Mouse (Mus musculus) heart, postnatal 14 days (tissue): Measurements from ENCODE around the gene Fhl3. TPM values are rescaled to one million over a fixed set of nuclear protein-coding genes. Genes with fewer than 3 reads are reported as not detected.

ENCODE experiments used
- DNase-seq, 2 experiments: peaks; one replicate each; pipeline ENCODE4 v3.0.0; 2021 to 2022
- intact Hi-C: fragments of 180-260 bp; cut with DNase I; formaldehyde crosslinking; loops from one replicate; pipeline ENCODE4 v1.15.1; 2025
- total RNA-seq, 2 experiments: library from RNA; stranded (reverse); gene quantifications; 2 replicates each; pipeline ENCODE4 v1.2.3; 2021

The Fhl3 gene
- total RNA-seq, 2 experiments from 2014 or later = 13.0 to 13.9 TPM

GRCm38 (mm10) chr4:124675037-124675436 lies 25.5 kb upstream of the Fhl3 start:
- intact Hi-C loops = loop anchor here (2.0 to 5.0 kb wide), 3 partner anchors 446 to 733 kb away; no protein-coding TSS in a partner anchor
- peak; percentile 71 to 76 for DNase-seq

GRCm38 (mm10) chr4:124675958-124676357 lies 24.5 kb upstream of the Fhl3 start:
- intact Hi-C loops = loop anchor here (2.0 to 5.0 kb wide), 3 partner anchors 447 to 734 kb away; no protein-coding TSS in a partner anchor
- no peak for DNase-seq

GRCm38 (mm10) chr4:124682270-124682669 lies 18.2 kb upstream of the Fhl3 start:
- no peak for DNase-seq
- intact Hi-C loops = loop anchor here (2.0 kb wide), 1 partner anchor 29 kb away; no protein-coding TSS in a partner anchor

- intact Hi-C loops = loop anchor here (2.0 kb wide), 1 partner anchor 27 kb away; no protein-coding TSS in a partner anchor
- DNase-seq = no peak
Measured at GRCm38 (mm10) chr4:124683474-124683873, 17.0 kb upstream of the Fhl3 start.

- no peak for DNase-seq
- intact Hi-C loops = no loop called here
Measured at GRCm38 (mm10) chr4:124685004-124685403, 15.5 kb upstream of the Fhl3 start.

- intact Hi-C loops = no loop called here
- DNase-seq = no peak
Measured at GRCm38 (mm10) chr4:124685453-124685852, 15.0 kb upstream of the Fhl3 start.

- intact Hi-C loops = no loop called here
- no peak for DNase-seq
Measured at GRCm38 (mm10) chr4:124685897-124686402, 14.6 kb upstream of the Fhl3 start.

GRCm38 (mm10) chr4:124691455-124691854 lies 9.0 kb upstream of the Fhl3 start:
- DNase-seq = no peak
- intact Hi-C loops = loop anchor here (10.0 kb wide), 1 partner anchor 977 kb away; the partner anchor contains the start of gene Ndufs5

- intact Hi-C loops = loop anchor here (10.0 kb wide), 1 partner anchor 978 kb away; the partner anchor contains the start of gene Ndufs5
Measured at GRCm38 (mm10) chr4:124692416-124692861, 8.1 kb upstream of the Fhl3 start.

GRCm38 (mm10) chr4:124693135-124693894 lies 7.2 kb upstream of the Fhl3 start, which contains the start of gene Utp11:
TSS of gene Utp11 (minus strand) at chr4:124693600.
- peak; percentile 85 to 86 for DNase-seq
- intact Hi-C loops = loop anchor here (10.0 kb wide), 1 partner anchor 979 kb away; the partner anchor contains the start of gene Ndufs5

More at GRCm38 (mm10) chr4:124692416-124692861, 8.1 kb upstream of the Fhl3 start:
- no peak for DNase-seq

- DNase-seq = no peak
- intact Hi-C loops = loop anchor here (10.0 kb wide), 1 partner anchor 980 kb away; the partner anchor contains the start of gene Ndufs5
Measured at GRCm38 (mm10) chr4:124694572-124694971, 5.9 kb upstream of the Fhl3 start.

- intact Hi-C loops = loop anchor here (10.0 kb wide), 1 partner anchor 981 kb away; the partner anchor contains the start of gene Ndufs5
- DNase-seq = no peak
Measured at GRCm38 (mm10) chr4:124695786-124696516, 4.5 kb upstream of the Fhl3 start.

GRCm38 (mm10) chr4:124699791-124700190 lies 710 bp upstream of the Fhl3 start:
- intact Hi-C loops = loop anchor here (10.0 kb wide), 1 partner anchor 985 kb away; the partner anchor contains the start of gene Ndufs5
- no peak for DNase-seq

GRCm38 (mm10) chr4:124701052-124701845 lies 748 bp downstream of the Fhl3 start:
- intact Hi-C loops = no loop called here
- peak; percentile 53 to 56 for DNase-seq

GRCm38 (mm10) chr4:124701916-124702315 lies 1.4 kb downstream of the Fhl3 start:
- peak; percentile 33 to 43 for DNase-seq
- intact Hi-C loops = no loop called here

GRCm38 (mm10) chr4:124703406-124703805 lies 2.9 kb downstream of the Fhl3 start:
- intact Hi-C loops = no loop called here
- peak; percentile 30 to 45 for DNase-seq

GRCm38 (mm10) chr4:124703881-124704796 lies 3.6 kb downstream of the Fhl3 start:
- DNase-seq = peak; percentile 12 to 20
- intact Hi-C loops = no loop called here

- intact Hi-C loops = no loop called here
- DNase-seq = peak; percentile 49 to 55
Measured at GRCm38 (mm10) chr4:124704797-124705474, 4.4 kb downstream of the Fhl3 start.
